Mouse (Mus musculus) liver, embryonic 15.5 days (tissue): ENCODE results near the gene Mettl21c. TPM values are rescaled to one million over a fixed set of nuclear protein-coding genes. Genes with fewer than 3 reads are reported as not detected.

Source experiments
- ATAC-seq: fragments of 200-750 bp; cut with Nextera tagmentation; 2 replicates; pipeline ENCODE4 v1.8.0; 2017; ENCODE audit warnings: moderate number of reproducible peaks, mild to moderate bottlenecking, moderate library complexity; ENCODE audit not compliant: insufficient read depth
- H3K27ac ChIP-seq: fragments of 300-500 bp; sonication (generic); replicated peaks from 2 replicates; pipeline ENCODE4 v1.5.1; 2015; ENCODE audit warnings: mild to moderate bottlenecking, inconsistent platforms
- H3K27me3 ChIP-seq: fragments of 300-500 bp; sonication (generic); 2 replicates; pipeline ENCODE4 v1.6.1; 2015; ENCODE audit warnings: mild to moderate bottlenecking, inconsistent platforms
- H3K36me3 ChIP-seq: fragments of 300-500 bp; sonication (generic); replicated peaks from 2 replicates; pipeline ENCODE4 v1.6.1; 2015; ENCODE audit warnings: moderate library complexity, mild to moderate bottlenecking, inconsistent platforms
- H3K4me1 ChIP-seq: fragments of 300-500 bp; sonication (generic); replicated peaks from 2 replicates; pipeline ENCODE4 v1.6.1; 2015; ENCODE audit warnings: inconsistent platforms
- H3K4me2 ChIP-seq: fragments of 300-500 bp; sonication (generic); 2 replicates; pipeline ENCODE4 v1.6.1; 2015; ENCODE audit warnings: moderate library complexity, mild to moderate bottlenecking, inconsistent platforms
- H3K4me3 ChIP-seq: fragments of 300-500 bp; sonication (generic); replicated peaks from 2 replicates; pipeline ENCODE4 v1.5.1; 2015; ENCODE audit warnings: mild to moderate bottlenecking, inconsistent platforms
- H3K9ac ChIP-seq: fragments of 300-500 bp; sonication (generic); 2 replicates; pipeline ENCODE4 v1.6.1; 2015; ENCODE audit warnings: moderate library complexity, mild to moderate bottlenecking, inconsistent platforms
- H3K9me3 ChIP-seq: fragments of 300-500 bp; sonication (generic); replicated peaks from 2 replicates; pipeline ENCODE4 v1.6.1; 2016; ENCODE audit warnings: inconsistent platforms
- WGBS: fragments of 180-500 bp; shearing (Covaris S2); methylation state at CpG from one replicate; pipeline ENCODE4 v1.1.7; 2015; ENCODE audit warnings: mixed read lengths; ENCODE audit not compliant: insufficient replicate concordance; 5-methylcytosine and 5-hydroxymethylcytosine counted together
- polyA plus RNA-seq: library from polyadenylated mRNA; unstranded; fragments of >200 nt; fragmentation: Nextera tagmentation; extraction: Ambion mirVana; gene quantifications from 2 replicates; pipeline ENCODE4 v1.2.1, GENCODE M21; 2015

Gene Mettl21c
- polyA plus RNA-seq, 1 experiment from 2014 or later, result 0.13 TPM

DNA sequence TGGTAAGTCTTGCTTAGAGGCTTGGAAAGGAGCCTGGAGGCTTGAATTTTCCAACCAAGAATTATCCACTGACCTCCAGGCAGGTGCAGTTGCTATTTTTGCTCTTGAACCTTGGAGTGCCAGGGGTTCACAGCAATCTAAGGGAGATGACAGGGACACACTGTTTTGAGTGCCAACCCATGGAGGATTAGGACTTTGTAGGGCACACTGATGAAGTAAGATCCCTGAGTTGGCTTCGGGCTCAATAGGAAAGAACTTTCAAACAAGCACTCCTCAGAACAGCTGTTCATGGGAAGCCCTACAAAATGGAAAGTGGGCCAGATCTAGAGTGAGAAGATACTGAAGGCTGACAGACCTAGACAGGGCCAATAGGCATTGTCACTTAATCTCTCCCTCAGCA, 2.8 kb upstream of the Mettl21c start:
- H3K27me3 ChIP-seq, result no peaks in the 10 kb centered on the region; the same call in 1 of the 2 replicates
- WGBS, result 45% methylated on average over 1 of the region's 1 CpGs
- H3K4me1 ChIP-seq, result no peaks in the 10 kb centered on the region
- no peak overlapping the region for H3K9ac ChIP-seq
- no peaks in the 10 kb centered on the region for H3K36me3 ChIP-seq
- no peak for ATAC-seq
- H3K4me3 ChIP-seq, result no peak overlapping the region
- no peak overlapping the region for H3K27ac ChIP-seq
- no peaks in the 10 kb centered on the region for H3K9me3 ChIP-seq
- no peak overlapping the region for H3K4me2 ChIP-seq

DNA sequence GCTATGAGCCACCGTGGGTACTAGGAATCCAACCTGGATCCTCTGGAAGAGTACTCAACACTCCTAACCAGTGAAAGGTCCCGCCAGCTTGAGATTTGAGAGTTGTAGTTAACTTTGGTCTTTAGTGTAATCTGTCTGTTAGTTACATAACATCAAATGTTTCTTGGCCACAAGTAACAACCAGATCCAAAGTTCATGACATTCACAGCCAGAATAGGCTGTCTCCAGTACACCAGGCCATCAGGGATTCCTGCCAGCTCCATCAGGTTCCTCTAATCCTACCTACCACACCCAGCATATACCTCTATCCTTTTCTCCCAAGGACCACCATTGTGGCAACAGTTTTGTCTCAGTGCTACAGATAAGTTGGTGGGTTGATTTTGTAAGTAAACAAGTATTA, 4.3 kb downstream of the Mettl21c start:
- H3K4me3 ChIP-seq, result no peak overlapping the region
- H3K9me3 ChIP-seq, result no peaks in the 10 kb centered on the region
- no peak overlapping the region for H3K27ac ChIP-seq
- no peaks in the 10 kb centered on the region; the same call in 1 of the 2 replicates for H3K27me3 ChIP-seq
- no peak overlapping the region for H3K4me2 ChIP-seq
- H3K4me1 ChIP-seq, result no peaks in the 10 kb centered on the region
- 61% methylated on average over 2 of the region's 2 CpGs for WGBS
- no peak for ATAC-seq
- no peaks in the 10 kb centered on the region for H3K36me3 ChIP-seq
- no peak overlapping the region for H3K9ac ChIP-seq

GRCm38 (mm10) chr1:44004513-44004912, 15.3 kb downstream of the Mettl21c start:
- Histone ChIP-seq H3K4me3 (no peak overlapping the region), H3K9ac (no peak overlapping the region), H3K27me3 (no peaks in the 10 kb centered on the region), H3K4me2 (no peak overlapping the region), H3K27ac (no peak overlapping the region), H3K9me3 (no peaks in the 10 kb centered on the region), H3K36me3 (peaks cover 23% of the 10 kb centered on the region), H3K4me1 (no peaks in the 10 kb centered on the region)
- no peak for ATAC-seq
- WGBS, result 84% methylated on average over 2 of the region's 2 CpGs

DNA sequence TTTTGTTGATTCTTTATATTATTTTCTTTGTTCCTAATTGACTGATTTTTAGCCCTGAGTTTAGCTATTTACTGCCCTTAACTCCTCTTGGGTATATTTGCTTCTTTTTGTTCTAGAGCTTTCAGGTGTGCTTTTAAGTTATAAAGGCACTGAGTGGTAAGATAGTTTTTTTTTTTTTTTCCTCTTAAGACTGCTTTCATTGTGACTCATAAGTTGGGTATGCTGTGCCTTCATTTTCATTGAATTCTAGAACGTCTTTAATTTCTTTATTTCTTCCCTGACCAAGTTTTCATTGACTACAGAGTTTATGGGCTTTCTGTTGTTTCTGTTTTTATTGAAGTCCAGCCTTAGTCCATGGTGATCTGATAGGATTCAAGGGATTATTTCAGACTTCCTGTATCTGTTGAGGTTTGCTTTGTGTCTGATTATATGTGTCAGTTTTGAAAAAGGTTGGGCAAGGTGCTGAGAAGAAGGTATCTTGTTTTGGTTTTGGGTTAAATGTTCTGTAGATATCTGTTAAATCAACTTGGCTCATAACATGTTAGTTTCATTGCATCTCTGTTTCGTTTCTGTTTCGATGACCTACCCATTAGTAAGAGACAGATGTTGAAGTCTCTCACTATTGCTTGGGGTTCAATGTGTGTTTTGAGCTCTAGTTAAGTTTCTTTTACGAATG, 22.8 kb downstream of the Mettl21c start:
- no peaks in the 10 kb centered on the region for H3K27me3 ChIP-seq
- H3K9me3 ChIP-seq, result no peaks in the 10 kb centered on the region
- no peak overlapping the region for H3K4me2 ChIP-seq
- H3K27ac ChIP-seq, result no peak overlapping the region
- no peak for ATAC-seq
- WGBS, result 76% methylated on average over 4 of the region's 4 CpGs
- no peak overlapping the region for H3K4me3 ChIP-seq
- H3K4me1 ChIP-seq, result no peaks in the 10 kb centered on the region
- peaks cover 51% of the 10 kb centered on the region for H3K36me3 ChIP-seq
- H3K9ac ChIP-seq, result no peak overlapping the region

- peaks cover 59% of the 10 kb centered on the region for H3K36me3 ChIP-seq
- no peak for ATAC-seq
- 49% methylated on average over 3 of the region's 3 CpGs for WGBS
Observed at GRCm38 (mm10) chr1:43971089-43971488, 48.7 kb downstream of the Mettl21c start.

DNA sequence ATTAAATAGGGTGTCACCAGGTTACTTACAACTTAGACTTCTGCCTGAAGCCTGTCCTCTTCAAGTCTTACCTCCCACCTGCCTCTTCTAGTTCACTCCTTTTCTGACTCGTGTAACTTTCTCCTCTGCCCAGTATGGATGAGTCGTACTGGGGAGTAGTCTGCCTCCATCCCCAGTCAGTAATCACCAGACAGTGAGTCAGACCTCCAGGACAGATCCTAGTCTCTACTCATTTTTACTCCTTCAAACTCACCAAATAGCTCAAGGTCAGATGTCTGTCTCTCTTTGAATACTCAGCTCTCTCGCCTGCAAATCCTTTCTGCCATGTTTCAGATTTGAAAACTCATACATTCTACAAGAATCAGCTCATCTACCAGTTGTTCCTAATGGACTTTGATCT, 50.5 kb downstream of the Mettl21c start:
- WGBS, result 71% methylated on average over 3 of the region's 3 CpGs
- H3K9me3 ChIP-seq, result no peaks in the 10 kb centered on the region
- no peaks in the 10 kb centered on the region for H3K4me1 ChIP-seq
- no peak overlapping the region for H3K4me2 ChIP-seq
- no peak overlapping the region for H3K27ac ChIP-seq
- H3K4me3 ChIP-seq, result no peak overlapping the region
- ATAC-seq, result no peak
- no peak overlapping the region for H3K9ac ChIP-seq
- H3K27me3 ChIP-seq, result no peaks in the 10 kb centered on the region
- H3K36me3 ChIP-seq, result peaks cover 53% of the 10 kb centered on the region

More at GRCm38 (mm10) chr1:43971089-43971488, 48.7 kb downstream of the Mettl21c start:
- no peaks in the 10 kb centered on the region for H3K27me3 ChIP-seq
- H3K9me3 ChIP-seq, result no peaks in the 10 kb centered on the region
- no peak overlapping the region for H3K4me3 ChIP-seq
- H3K4me1 ChIP-seq, result no peaks in the 10 kb centered on the region
- H3K4me2 ChIP-seq, result no peak overlapping the region
- H3K27ac ChIP-seq, result no peak overlapping the region
- no peak overlapping the region for H3K9ac ChIP-seq

GRCm38 (mm10) chr1:43966756-43967155, 53.1 kb downstream of the Mettl21c start:
- H3K27me3 ChIP-seq, result no peaks in the 10 kb centered on the region
- no peak overlapping the region for H3K4me3 ChIP-seq
- H3K9ac ChIP-seq, result no peak overlapping the region
- no peak overlapping the region for H3K4me2 ChIP-seq
- no peaks in the 10 kb centered on the region for H3K9me3 ChIP-seq
- H3K4me1 ChIP-seq, result no peaks in the 10 kb centered on the region
- 76% methylated on average over 4 of the region's 4 CpGs for WGBS
- H3K27ac ChIP-seq, result no peak overlapping the region
- peaks cover 46% of the 10 kb centered on the region for H3K36me3 ChIP-seq
- ATAC-seq, result no peak

GRCm38 (mm10) chr1:43964381-43964780, 55.5 kb downstream of the Mettl21c start:
- Histone ChIP-seq H3K36me3 (peaks cover 46% of the 10 kb centered on the region), H3K9ac (no peak overlapping the region), H3K27ac (no peak overlapping the region), H3K4me3 (no peak overlapping the region), H3K4me2 (no peak overlapping the region), H3K4me1 (no peaks in the 10 kb centered on the region), H3K27me3 (no peaks in the 10 kb centered on the region), H3K9me3 (no peaks in the 10 kb centered on the region)
- ATAC-seq, result no peak
- 84% methylated on average over 4 of the region's 4 CpGs for WGBS

Other genes with a start within 250 kb of the Mettl21c start
- gene Uxs1, start 192.2 kb downstream of the Mettl21c start, polyA plus RNA-seq, result 8.2 and 8.4 TPM in 2 replicates
- 23.6 and 24.4 TPM in 2 replicates for gene Tpp2, start 86.4 kb downstream of the Mettl21c start, polyA plus RNA-seq
- gene Gm8251, start 41.9 kb upstream of the Mettl21c start, polyA plus RNA-seq, result 0.10 and 0.12 TPM in 2 replicates
- gene Tex30, start 82.4 kb upstream of the Mettl21c start, polyA plus RNA-seq, result 40.4 and 47.1 TPM in 2 replicates
- gene Kdelc1, start 98.8 kb upstream of the Mettl21c start, polyA plus RNA-seq, result 13.8 and 14.2 TPM in 2 replicates
- 2.9 and 3.6 TPM in 2 replicates for gene Bivm, start 98.9 kb upstream of the Mettl21c start, polyA plus RNA-seq
- 4.8 and 5.1 TPM in 2 replicates for gene Ercc5, start 127.7 kb upstream of the Mettl21c start, polyA plus RNA-seq
- 0.14 and 0.30 TPM in 2 replicates for gene Mettl21e, start 198.9 kb upstream of the Mettl21c start, polyA plus RNA-seq